Mouse (Mus musculus) midbrain, embryonic 14.5 days (tissue): ENCODE data around the gene Camsap2. TPM values are rescaled to one million over a fixed set of nuclear protein-coding genes. Genes with fewer than 3 reads are reported as not detected.

Experiments used
- ATAC-seq: fragments of 200-750 bp; cut with Nextera tagmentation; 2 replicates; pipeline ENCODE4 v1.8.0; 2017; ENCODE audit warnings: moderate number of reproducible peaks, moderate library complexity; ENCODE audit not compliant: low FRiP score, low TSS enrichment
- DNase-seq: peaks from one replicate; pipeline ENCODE4 v3.0.0-alpha.2; 2015
- H3K27ac ChIP-seq: fragments of 300-500 bp; sonication (generic); replicated peaks from 2 replicates; pipeline ENCODE4 v1.5.1; 2014; ENCODE audit warnings: mild to moderate bottlenecking, low read depth, low read length, moderate library complexity
- H3K27me3 ChIP-seq: fragments of 300-500 bp; sonication (generic); 2 replicates; pipeline ENCODE4 v1.6.1; 2014; ENCODE audit warnings: low read length, control low read depth, mixed read lengths; ENCODE audit not compliant: control insufficient read depth, insufficient read depth
- H3K36me3 ChIP-seq: fragments of 300-500 bp; sonication (generic); 2 replicates; pipeline ENCODE4 v1.6.1; 2014; ENCODE audit warnings: low read length, control low read depth; ENCODE audit not compliant: control insufficient read depth, insufficient read depth
- H3K4me1 ChIP-seq: fragments of 300-500 bp; sonication (generic); 2 replicates; pipeline ENCODE4 v1.6.1; 2014; ENCODE audit warnings: mild to moderate bottlenecking, antibody characterized with exemption, low read length, control low read depth; ENCODE audit not compliant: control insufficient read depth, insufficient read depth
- H3K4me2 ChIP-seq: fragments of 300-500 bp; sonication (generic); 2 replicates; pipeline ENCODE4 v1.6.1; 2014; ENCODE audit warnings: mild to moderate bottlenecking, low read length, moderate library complexity
- H3K4me3 ChIP-seq: fragments of 300-500 bp; sonication (generic); replicated peaks from 2 replicates; pipeline ENCODE4 v1.5.1; 2014; ENCODE audit warnings: low read depth, low read length
- H3K9ac ChIP-seq: fragments of 300-500 bp; sonication (generic); replicated peaks from 2 replicates; pipeline ENCODE4 v1.6.1; 2014; ENCODE audit warnings: mild to moderate bottlenecking, low read length, moderate library complexity
- H3K9me3 ChIP-seq: fragments of 300-500 bp; sonication (generic); 2 replicates; pipeline ENCODE4 v1.6.1; 2016; ENCODE audit warnings: low read length, control low read depth, mixed read lengths; ENCODE audit not compliant: control insufficient read depth
- WGBS: fragments of 180-500 bp; shearing (Covaris S2); extraction: QIAGEN DNeasy Blood & Tissue Kit; methylation state at CpG from one replicate; pipeline ENCODE4 v1.1.7; 2014; 5-methylcytosine and 5-hydroxymethylcytosine counted together
- polyA plus RNA-seq: library from polyadenylated mRNA; unstranded; fragments of >200 nt; fragmentation: Nextera tagmentation; extraction: Ambion mirVana; gene quantifications from 2 replicates; pipeline ENCODE4 v1.2.1, GENCODE M21; 2014

Gene Camsap2
- polyA plus RNA-seq: 52.0 and 63.8 TPM in 2 replicates

- H3K4me3 ChIP-seq: peak within 1 kb of the TSS; percentile 99
- H3K4me1 ChIP-seq: peaks cover 32% of the 10 kb centered on the region
- H3K9me3 ChIP-seq: no peaks in the 10 kb centered on the region
- WGBS: under 1% methylated on average over 120 of the region's 121 CpGs
- H3K9ac ChIP-seq: peak within 1 kb of the TSS; percentile 98
- H3K4me2 ChIP-seq: peak within 1 kb of the TSS; percentile 93
- ATAC-seq (peak; percentile 97), DNase-seq (peak; percentile 98)
- H3K27ac ChIP-seq: peak within 1 kb of the TSS; percentile 97
- no peaks in the 10 kb centered on the region for H3K27me3 ChIP-seq
- no peaks in the 10 kb centered on the region for H3K36me3 ChIP-seq
These were observed at the start of gene Camsap2 for GRCm38 (mm10) chr1:136345454-136346372. TSS of gene Camsap2 (minus strand) at chr1:136346104.

DNA sequence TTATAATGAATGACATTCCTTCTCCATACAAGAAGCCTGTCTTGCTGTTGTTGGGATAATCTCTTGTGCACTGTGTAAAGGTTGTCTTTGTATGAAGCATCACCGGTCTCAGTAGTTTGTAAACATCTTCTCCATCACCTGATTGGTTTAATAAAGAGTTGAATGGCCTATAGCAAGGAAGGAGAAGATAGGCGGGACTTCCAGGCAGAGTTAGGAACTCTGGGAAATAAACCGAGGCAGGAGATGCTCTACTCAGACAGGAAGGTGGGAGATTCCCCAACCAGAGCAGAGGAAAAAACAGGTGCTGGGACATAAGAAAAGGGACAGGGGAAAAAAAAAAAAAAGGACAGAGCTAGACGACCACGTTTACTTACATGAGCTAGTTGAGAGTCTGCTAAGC lies 49.2 kb upstream of the Camsap2 start:
- H3K27ac ChIP-seq: no peak overlapping the region
- H3K4me1 ChIP-seq: 0 out of 2 replicates have a peak, but pooled peaks cover 3% of the 10 kb centered on the region
- no peaks in the 10 kb centered on the region for H3K27me3 ChIP-seq
- peak overlapping the region; percentile 32 for H3K4me2 ChIP-seq
- WGBS: 46% methylated on average over 5 of the region's 5 CpGs
- H3K9me3 ChIP-seq: no peaks in the 10 kb centered on the region
- DNase-seq: no peak
- ATAC-seq: no peak
- H3K9ac ChIP-seq: no peak overlapping the region
- H3K36me3 ChIP-seq: no peaks in the 10 kb centered on the region
- no peak overlapping the region for H3K4me3 ChIP-seq

GRCm38 (mm10) chr1:136394506-136394905 lies 48.6 kb upstream of the Camsap2 start:
- DNase-seq (peak; percentile 59), ATAC-seq (no peak)
- Histone ChIP-seq H3K4me1 (0 out of 2 replicates have a peak, but pooled peaks cover 3% of the 10 kb centered on the region), H3K4me3 (no peak overlapping the region), H3K27ac (no peak overlapping the region), H3K4me2 (peak overlapping the region; percentile 32), H3K9me3 (no peaks in the 10 kb centered on the region), H3K36me3 (no peaks in the 10 kb centered on the region), H3K9ac (no peak overlapping the region), H3K27me3 (no peaks in the 10 kb centered on the region)
- 39% methylated on average over 10 of the region's 10 CpGs for WGBS

- H3K9ac ChIP-seq: no peak overlapping the region
- H3K27me3 ChIP-seq: no peaks in the 10 kb centered on the region
- WGBS: 35% methylated on average over 6 of the region's 6 CpGs
- H3K36me3 ChIP-seq: no peaks in the 10 kb centered on the region
- H3K9me3 ChIP-seq: no peaks in the 10 kb centered on the region
- no peak for ATAC-seq
- H3K4me1 ChIP-seq: no peaks in the 10 kb centered on the region
- no peak overlapping the region for H3K4me3 ChIP-seq
- H3K4me2 ChIP-seq: no peak overlapping the region
- DNase-seq: no peak
- no peak overlapping the region for H3K27ac ChIP-seq
These were observed 41.0 kb upstream of the Camsap2 start for GRCm38 (mm10) chr1:136386914-136387313.

DNA sequence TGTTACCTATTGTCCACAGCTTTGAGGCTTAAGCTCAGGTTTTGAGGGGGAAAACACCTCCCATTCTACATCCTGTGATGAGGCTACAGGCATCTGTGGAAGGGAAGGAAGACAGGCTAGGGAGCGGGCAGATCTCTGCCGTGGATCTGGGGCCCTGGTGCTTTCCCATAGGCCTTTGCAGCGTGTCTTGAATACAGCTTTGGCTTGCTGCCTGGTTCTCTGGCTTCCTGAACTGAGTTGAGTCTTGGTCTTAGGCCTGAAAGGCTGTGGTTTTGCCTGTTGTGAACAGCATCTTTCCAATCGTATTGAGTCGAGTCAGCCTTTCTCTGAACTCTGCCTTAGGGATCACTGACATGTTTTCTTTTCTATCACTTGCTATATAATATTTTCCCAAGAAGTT lies 35.7 kb upstream of the Camsap2 start:
- Histone ChIP-seq H3K4me1 (no peaks in the 10 kb centered on the region), H3K4me2 (no peak overlapping the region), H3K9me3 (no peaks in the 10 kb centered on the region), H3K27ac (no peak overlapping the region), H3K27me3 (no peaks in the 10 kb centered on the region), H3K36me3 (no peaks in the 10 kb centered on the region), H3K4me3 (no peak overlapping the region), H3K9ac (no peak overlapping the region)
- ATAC-seq: no peak
- 89% methylated on average over 5 of the region's 5 CpGs for WGBS
- DNase-seq: no peak

- Histone ChIP-seq H3K4me1 (no peaks in the 10 kb centered on the region), H3K27ac (no peak overlapping the region), H3K4me2 (no peak overlapping the region), H3K36me3 (no peaks in the 10 kb centered on the region), H3K9me3 (no peaks in the 10 kb centered on the region), H3K4me3 (no peak overlapping the region), H3K27me3 (no peaks in the 10 kb centered on the region), H3K9ac (no peak overlapping the region)
- no peak for DNase-seq
- WGBS: 79% methylated on average over 6 of the region's 6 CpGs
- ATAC-seq: no peak
These were observed 35.3 kb upstream of the Camsap2 start for GRCm38 (mm10) chr1:136381169-136381568.

DNA sequence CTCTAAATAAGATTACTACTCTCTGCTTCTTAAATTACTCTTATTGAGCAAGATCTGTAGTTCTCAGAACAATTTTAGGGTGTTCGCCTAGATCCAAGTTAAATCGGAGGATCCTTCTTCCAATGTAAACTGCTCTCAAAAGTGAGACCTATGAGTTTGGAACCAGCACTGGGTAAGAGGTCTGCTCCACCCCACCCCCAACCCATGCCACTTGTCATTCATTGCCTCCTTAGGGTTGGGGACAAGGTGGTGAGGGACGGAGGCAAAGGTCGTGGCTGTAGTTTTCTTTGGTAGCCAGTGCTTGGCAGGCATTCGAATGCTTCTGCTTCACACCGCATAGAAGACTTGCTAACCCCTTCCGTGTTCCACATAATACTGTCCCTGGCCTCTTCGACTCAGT lies 34.7 kb upstream of the Camsap2 start:
- Histone ChIP-seq H3K9ac (no peak overlapping the region), H3K4me1 (no peaks in the 10 kb centered on the region), H3K4me3 (no peak overlapping the region), H3K27ac (no peak overlapping the region), H3K36me3 (no peaks in the 10 kb centered on the region), H3K9me3 (no peaks in the 10 kb centered on the region), H3K27me3 (no peaks in the 10 kb centered on the region), H3K4me2 (no peak overlapping the region)
- 93% methylated on average over 8 of the region's 8 CpGs for WGBS
- no peak for ATAC-seq
- DNase-seq: no peak

- Histone ChIP-seq H3K36me3 (no peaks in the 10 kb centered on the region), H3K4me2 (no peak overlapping the region), H3K9ac (no peak overlapping the region), H3K27ac (no peak overlapping the region), H3K9me3 (no peaks in the 10 kb centered on the region), H3K4me3 (no peak overlapping the region), H3K4me1 (no peaks in the 10 kb centered on the region), H3K27me3 (no peaks in the 10 kb centered on the region)
- DNase-seq (no peak), ATAC-seq (no peak)
- 92% methylated on average over 4 of the region's 4 CpGs for WGBS
These were observed 34.3 kb upstream of the Camsap2 start for GRCm38 (mm10) chr1:136380161-136380560.

DNA sequence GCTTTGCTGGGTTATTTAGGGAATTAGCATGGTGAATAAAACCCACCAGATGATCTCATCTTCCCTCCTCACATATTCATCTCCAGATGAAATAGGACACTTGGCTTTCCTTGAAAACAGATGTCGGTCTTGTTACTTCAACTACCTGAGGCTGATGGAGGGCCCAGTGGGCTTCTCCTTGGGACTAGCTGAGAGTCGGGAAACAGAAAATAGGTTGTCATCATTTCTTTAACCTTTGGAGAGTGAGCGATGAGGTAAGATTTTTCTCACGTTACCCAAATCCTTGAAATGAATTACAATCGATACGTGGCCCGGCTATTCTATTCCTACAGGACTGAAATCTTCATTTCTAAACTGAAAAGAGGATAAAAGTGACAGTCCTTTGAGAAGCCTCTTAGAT lies 33.4 kb upstream of the Camsap2 start:
- ATAC-seq (no peak), DNase-seq (no peak)
- no peaks in the 10 kb centered on the region for H3K4me1 ChIP-seq
- H3K27ac ChIP-seq: no peak overlapping the region
- H3K27me3 ChIP-seq: no peaks in the 10 kb centered on the region
- H3K9ac ChIP-seq: no peak overlapping the region
- 89% methylated on average over 7 of the region's 7 CpGs for whole genome bisulfite sequencing
- H3K4me2 ChIP-seq: no peak overlapping the region
- no peaks in the 10 kb centered on the region for H3K9me3 ChIP-seq
- no peak overlapping the region for H3K4me3 ChIP-seq
- H3K36me3 ChIP-seq: no peaks in the 10 kb centered on the region
